Mouse (Mus musculus): ENCODE measurements around the gene Relb.
"Not testable (repeated sequence)": the region's sequence is repeated elsewhere in the genome, so short reads cannot be mapped to it uniquely, and the experiment has no call there.

The Relb gene

GRCm38 (mm10) chr7:19628536-19629360 is 490 bp downstream of the Relb start:
- peak; percentile 92 to 98 for DNase-seq

DNA sequence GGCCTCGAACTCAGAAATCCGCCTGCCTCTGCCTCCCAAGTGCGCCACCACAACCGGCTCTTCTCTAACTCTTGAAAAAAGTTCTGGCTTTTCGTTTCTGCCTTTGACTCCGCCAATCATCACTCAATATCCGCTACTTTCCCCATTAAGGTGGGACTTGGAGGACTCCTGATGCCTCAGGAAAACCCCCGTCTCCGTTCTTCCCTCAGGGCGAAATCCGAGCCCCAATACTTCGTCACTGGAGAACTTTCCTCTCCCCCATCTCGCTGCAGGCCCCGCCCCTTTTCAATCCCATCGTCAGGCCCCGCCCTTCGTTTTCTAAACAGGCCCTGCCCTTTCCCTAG is 1.1 kb downstream of the Relb start:
- no peak for DNase-seq

- DNase-seq: no peak
These were observed 1.5 kb downstream of the Relb start for GRCm38 (mm10) chr7:19627721-19628120.

DNA sequence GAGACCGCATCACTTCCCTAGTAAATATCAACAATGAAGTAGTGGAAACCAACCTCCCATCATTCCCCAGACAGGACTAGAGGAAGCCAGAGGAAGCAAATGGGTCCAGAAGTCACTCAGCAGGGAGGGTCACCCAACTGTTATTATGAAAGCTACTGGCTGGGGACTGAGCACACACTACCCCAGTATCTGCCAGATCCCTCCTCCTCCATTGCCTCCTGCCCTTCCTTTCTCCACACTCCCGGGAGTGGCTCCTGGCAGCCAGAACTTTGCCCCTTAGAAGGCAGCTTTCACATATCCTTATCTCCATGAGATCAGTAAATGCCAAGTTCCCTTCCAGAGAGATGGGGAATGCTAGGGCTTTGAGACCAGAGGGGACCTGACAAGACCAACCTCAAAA is 5.8 kb downstream of the Relb start:
- DNase-seq: no peak

DNA sequence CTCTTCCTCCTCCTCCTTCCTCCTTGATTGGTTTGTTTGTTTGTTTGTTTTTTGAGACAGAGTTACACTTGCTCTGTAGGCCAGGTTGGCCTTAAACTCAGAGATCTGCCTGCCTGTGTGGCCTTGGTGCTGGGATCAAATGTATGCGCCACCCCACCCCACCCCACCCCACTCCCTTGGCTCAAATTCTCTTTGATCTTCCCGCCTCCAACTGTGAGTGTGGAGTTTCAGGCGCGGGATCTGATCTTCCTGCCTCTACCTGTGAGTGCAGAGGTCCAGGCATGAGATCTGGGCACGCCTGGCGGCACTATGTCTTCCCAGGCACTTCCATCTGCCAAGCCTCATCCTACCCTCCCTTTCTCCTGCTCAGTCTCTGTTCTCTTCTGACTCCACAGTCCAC is 7.0 kb downstream of the Relb start:
- DNase-seq: no peak

DNA sequence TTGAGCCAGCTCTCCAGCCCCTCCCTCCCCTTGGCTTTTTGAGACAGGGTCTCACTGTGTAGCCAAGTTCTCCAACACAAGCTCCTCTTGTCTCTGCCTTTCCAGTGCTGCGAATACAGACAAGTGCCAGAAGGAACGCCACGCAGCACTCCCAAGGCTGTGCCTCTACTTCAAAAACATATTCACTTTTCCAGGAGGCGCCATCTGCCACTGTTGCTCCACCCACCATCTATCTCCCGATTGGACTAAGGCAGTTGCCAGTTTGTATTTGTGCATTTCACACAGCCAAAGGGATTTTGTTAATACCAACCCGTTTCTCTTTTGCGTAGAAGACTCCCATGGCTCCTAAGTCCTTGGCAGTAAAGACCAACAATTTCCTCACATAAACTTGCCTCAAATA is 8.4 kb downstream of the Relb start:
- no peak for DNase-seq

GRCm38 (mm10) chr7:19619004-19619801 is 10.0 kb downstream of the Relb start:
- DNase-seq: peak in 1 of 2 experiments; percentile 23

DNA sequence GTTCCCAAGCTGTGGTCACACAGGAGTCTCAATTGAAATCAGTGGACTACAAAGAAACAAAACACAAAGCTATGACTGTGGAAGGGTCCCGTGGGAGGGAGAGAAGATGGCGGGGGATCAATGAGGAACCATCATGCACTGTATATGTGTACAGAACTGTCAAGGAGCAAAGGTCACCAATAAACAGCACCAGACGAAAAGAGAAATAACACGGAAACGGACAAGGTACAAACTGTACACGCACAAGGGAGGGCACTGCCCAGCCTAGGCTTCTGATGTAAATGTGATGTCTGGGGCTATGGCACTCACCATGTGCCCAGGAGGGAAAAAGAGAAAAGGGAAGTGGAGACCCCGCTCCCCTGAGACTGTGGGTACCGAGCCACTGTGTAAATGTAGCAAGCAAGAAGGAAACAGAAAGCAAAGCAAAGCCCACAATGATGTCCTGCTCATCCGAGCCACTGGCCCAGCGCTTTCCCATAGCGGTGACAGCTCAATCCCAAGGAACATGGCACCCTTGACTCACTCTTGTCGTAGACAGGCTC is 14.1 kb downstream of the Relb start:
- DNase-seq: no peak

DNA sequence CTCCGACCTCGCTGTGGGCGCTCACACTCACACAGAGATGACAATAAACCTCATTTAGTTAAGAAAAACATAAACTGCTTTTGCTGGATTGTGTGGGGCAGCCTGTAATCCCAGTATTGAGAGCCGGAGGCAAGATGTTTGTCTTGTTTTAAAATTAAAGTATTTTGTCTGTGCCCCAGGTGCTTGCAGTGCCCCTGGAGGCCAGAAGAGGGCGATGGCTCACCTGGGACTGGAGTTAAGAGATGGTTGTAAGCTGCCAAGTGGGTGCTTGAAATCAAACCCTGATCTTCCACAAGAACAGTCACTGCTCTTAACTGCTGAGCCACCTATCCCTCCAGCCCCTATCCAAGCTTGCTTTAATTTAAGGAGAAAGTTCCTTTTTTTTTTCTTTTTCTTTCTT is 18.3 kb downstream of the Relb start:
- no peak for DNase-seq

GRCm38 (mm10) chr7:19609641-19610332 is 19.5 kb downstream of the Relb start:
- no peak for DNase-seq

DNA sequence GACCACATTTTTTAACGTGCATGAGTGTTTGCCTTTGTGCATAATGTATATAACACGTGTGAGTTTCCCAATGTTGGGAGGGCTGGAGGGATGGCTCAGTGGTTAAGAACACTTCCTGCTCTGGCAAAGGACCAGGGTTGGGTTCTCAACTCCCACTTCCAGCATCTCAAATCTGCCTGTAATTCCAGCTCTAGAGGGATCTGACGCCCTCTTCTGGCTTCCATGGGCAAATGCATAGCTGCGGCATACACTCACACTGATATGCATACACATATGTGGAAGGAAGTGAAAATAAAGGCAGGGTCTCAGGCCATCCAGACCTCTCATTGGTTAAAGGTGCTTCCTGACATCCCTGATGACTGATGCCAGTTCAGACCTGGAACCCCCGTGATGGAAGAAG is 21.9 kb downstream of the Relb start:
- DNase-seq: no peak

GRCm38 (mm10) chr7:19604606-19605214 is 24.5 kb downstream of the Relb start:
- not testable (repeated sequence) for DNase-seq

DNA sequence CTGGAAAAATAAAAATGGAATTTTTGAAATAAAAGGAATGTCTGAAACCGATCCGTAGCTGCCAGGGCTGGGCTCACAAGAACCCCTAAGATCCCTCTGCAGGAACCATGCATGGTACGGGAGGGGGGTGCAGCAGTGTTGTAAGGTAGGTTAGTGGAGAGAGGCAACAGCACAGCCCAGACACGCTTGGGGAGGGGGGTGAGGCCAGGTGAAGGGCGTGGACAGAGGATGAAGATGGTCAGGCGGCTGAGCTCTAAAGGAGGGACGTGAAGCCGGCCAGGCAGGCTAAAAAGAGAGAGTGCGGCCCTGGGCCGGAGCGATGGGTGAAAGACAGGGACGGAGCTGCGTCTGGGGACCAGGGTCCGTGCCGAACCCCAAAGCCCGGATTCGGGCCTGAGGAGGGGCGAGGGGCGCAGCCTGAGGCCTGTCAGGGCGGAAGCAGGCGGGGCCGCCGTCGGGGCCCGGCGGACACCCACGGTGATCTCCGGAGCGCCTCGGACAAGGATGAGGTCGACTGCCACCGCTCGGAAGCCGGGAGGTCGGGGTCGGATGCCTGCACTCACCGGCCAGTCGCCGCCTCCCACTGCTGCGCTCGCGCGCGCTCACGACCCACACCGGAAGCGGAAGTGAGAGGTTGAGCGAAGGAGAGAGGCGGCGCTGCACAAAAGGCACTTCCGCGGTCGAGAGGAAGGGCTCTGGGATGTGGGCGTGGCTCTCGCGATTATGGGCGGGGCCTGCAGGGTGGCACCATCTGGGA is 25.2 kb downstream of the Relb start, which contains the start of gene Clasrp:
Gene Clasrp, minus strand, starts transcription at position 638 of the 757 bp plus-strand sequence.
- DNase-seq: peak; percentile 93 to 95

DNA sequence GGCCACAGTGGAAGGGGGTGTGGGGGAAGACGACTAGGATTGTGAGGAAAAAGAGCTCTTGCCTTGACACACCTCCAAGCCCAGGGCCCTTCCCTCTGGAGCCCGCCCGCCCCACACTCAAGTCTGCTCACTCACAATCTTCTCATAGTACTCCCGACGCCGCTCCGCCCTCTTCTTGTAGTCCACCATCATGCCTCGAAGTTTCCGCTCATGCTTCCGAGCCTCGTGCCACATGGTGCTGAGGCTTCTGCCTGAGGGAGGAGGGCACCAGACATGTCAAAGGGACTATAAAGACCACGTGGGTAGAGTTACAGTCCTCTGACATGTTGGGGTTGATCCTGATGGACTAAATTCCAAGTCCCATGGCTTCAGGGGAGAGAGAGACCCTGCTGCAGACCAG is 26.2 kb downstream of the Relb start:
- no peak for DNase-seq

DNA sequence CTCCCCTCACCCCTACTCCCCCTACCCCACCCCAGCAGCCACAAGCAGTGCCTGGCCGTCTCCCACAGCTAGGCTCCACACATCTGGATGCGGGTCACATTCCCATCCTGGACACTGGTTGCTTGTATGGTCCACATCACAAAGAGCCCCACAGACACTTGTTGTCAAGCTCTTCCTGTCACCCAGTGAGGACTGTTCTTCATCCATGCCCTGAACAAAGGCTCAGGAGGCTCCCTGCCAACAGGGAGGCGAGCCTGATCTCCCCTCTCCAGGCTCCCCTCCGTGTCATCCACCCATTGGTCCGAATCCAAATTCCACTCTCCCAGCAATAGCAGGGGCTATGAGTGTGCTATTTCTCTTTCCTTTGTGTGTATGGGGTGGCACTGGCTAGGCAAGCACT is 28.7 kb downstream of the Relb start:
- no peak for DNase-seq

DNA sequence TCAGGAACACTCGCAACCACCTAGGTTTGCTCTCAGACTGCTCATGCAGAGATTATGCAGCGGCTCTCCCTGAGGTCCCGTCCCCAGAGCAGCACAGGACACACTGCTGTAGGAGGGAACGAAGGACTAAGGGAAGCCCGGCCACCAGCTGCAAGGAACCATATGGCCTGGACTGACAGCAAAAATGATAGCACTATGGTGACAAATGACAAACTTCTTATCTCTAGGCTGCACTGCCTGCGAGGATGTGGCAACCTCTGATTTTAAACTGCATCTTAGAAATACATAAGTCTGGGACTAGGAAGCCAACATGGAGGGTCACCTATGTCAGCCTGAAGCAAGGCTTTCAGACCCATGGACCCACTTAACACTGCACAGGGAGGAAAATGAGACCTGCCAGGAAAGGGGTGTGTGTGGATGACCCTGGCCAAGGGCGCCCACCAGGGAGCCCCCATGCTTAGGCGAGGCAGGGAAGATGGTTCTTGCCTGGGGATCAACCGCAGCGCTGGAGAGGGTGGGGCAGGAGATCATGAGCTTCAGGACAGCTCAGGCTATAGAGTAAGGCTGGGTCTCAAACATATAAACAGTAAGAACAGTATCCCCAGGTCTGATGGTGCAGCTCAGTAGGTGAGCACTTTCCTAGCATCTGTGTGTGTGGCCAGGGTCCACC is 36.0 kb downstream of the Relb start:
- no peak for DNase-seq

DNA sequence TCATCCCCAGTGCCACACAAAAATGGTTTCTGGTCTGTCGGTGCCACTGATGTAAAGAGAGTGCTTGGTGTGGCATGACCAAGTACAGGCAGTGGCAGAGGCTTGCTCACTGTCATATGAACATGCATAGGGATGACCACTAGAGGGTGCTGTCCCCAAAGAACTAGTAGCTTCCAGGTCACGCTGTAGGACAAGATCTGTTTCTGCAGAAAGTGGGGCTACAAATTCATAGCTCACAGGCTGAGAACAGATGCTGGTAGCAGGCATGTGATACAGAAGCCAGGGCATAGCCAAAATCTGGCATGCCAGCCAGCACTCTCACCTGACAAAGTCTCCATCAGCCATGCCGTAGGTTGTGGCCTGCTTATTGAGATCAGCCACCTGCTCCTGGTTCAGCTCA is 39.3 kb downstream of the Relb start:
- peak in 1 of 2 experiments; percentile 51 for DNase-seq

DNA sequence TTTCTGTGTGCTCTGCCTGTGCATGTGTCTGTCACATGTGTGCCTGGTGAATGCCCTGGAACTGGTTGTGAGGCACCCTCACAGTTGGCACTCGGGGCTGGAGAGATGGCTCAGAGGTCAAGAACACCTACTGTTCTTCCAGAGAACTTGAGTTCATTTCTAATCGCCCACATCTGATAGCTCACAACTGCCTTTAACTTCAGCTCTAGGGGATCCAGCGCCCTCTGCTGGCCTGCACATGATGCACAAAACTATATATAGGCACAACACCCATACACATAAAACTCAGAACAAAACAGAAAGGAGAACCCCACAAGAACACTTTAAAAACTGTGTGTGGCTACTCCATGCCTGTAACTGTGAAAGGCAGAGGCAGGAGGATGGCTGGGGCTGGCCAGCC is 40.0 kb downstream of the Relb start:
- no peak for DNase-seq

GRCm38 (mm10) chr7:19586269-19586668 is 43.0 kb downstream of the Relb start:
- DNase-seq: no peak

DNA sequence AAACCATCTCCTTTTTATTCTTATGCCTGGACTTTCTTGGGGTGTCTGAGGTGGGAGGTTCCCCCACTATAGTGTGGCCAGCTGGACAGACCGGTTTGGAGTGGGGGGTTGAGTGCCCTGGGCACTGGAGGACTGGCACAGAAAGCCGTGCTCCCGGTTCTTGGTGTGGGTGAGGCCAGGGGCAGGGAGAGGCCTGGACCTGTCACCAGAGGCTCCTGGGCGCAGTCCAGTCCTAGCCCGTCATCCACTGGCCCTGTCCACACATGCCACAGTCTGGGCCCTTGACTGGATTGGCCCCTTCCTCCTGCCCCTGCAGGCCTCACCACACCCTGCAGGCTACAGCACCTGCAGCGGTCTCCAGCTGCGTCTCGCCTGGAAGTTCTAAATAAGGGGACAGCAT is 48.6 kb downstream of the Relb start:
- no peak for DNase-seq

DNA sequence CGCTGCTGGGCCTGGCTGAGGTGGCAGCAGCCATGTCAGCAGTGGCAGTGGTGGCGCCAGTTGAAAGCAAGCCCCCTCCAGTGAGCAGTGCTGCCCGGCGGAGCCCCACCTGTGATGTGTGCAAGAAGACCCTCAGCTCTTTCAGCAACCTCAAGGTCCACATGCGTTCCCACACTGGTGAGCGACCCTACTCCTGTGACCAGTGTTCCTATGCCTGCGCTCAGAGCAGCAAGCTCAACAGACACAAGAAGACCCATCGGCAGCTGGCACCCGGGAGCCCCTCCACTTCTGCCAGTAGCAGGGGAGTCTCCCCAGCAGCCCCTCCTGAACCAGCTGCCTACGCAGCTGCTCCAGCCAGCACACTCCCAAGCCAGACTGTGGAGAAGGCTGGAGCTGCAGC is 49.5 kb downstream of the Relb start:
- DNase-seq: no peak

Data from thymus, adult 18-20 months (tissue).